Mouse (Mus musculus): ENCODE results near the gene Mrps10.
"Not testable (repeated sequence)": the region's sequence is repeated elsewhere in the genome, so short reads cannot be mapped to it uniquely, and the experiment has no call there.

The Mrps10 gene

DNA sequence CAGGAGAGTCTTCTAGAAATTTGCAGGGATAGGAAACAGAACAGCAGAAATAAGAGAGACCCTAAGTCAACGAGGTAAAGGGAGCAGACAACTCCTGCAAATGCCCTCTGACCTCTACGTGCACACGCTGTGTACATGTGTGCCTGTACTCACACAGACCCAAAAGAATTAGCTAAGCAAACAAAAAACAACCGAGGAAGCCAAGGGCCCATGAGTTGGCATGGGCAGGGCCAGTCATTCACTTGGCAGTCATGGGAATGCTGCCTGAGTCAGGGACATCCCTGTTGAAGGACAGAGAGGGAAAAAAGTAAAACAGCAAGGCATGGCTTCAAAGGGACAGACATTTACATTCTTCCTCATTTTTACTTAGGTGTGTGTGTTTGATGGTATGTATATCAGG is 14.6 kb downstream of the Mrps10 start:
- DNase-seq (ENCODE audit: low spot score): no peak

- DNase-seq (ENCODE audit: low spot score): no peak
Observed at GRCm38 (mm10) chr17:47384064-47384463, 15.4 kb downstream of the Mrps10 start.

DNA sequence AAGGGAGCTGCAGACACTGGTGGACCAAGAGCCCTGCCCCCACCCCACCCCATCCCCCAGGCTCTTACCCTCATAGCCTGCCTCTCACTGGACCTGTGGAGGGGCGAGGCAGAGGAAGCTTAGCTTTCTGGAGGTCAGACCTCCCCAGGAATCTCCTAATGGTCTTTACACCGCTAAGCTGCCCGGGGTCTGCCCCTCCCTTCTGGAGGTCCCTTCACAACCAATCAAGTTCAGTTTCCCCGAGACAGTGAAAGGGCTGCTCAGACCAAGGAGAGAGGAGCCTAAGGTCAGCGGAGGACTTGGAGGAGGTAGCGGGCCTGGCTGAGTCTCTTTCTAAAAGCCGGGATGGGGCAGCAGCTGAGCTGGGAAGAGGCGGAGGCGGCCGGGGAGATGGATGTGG is 16.5 kb downstream of the Mrps10 start, which contains the start of gene Guca1b:
Gene Guca1b, plus strand, starts transcription at position 249 of the 400 bp plus-strand sequence.
- no peak for DNase-seq (ENCODE audit: low spot score)

DNA sequence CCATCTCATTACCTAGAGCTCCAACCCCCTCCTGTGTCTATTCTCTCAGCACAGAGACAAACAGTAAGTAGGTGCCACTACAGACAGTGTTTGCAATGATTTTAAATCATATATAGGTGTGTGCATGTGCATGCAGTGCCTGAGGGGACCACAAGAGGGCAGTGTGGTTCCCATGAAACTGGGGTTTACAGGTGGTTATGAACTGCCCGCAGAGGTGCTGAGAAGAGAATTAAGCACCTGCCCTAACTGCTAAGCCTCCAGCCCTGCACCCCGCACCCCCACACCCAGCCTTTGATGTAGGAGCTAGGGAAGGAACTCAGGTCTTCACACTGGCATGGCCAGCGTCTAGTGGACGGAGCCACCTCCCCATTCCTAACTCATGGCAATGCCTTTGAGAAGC is 18.0 kb downstream of the Mrps10 start:
- DNase-seq (ENCODE audit: low spot score): peak; percentile 60

DNA sequence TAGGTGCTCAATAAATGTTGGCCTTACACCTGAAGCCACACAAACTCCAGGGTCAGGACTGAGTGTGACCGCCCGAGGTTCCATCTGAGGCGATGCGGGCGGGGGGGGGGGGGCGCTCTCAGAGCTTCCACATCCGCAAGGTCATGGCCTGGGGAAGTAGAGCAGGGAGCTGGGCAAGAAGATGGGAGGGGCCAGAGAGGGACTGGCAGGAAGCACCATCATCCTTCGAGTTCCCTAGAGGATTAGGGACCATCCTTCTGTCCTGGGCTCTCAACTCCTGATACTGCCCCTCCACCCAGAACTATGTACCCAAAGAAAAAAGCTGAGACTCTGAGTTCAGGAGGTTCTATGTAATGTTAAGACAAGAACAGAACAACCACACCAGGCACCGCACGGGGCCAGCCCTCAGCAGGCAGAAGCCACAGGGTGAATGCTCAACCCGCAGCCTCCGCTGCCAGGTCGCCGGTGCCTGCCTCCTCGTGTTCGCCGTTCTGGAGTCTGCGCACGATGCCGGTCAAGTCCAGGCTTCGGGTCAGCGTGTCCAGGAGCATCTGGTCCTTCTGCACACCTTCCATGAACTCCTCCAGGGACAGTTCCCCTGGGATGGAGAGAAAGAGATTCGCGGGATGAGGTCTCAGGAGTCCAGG is 25.7 kb downstream of the Mrps10 start:
- DNase-seq (ENCODE audit: low spot score): peak; percentile 30

GRCm38 (mm10) chr17:47395376-47395913 is 26.8 kb downstream of the Mrps10 start:
- peak; percentile 56 for DNase-seq (ENCODE audit: low spot score)

- no peak for DNase-seq (ENCODE audit: low spot score)
Observed at GRCm38 (mm10) chr17:47399091-47399490, 30.4 kb downstream of the Mrps10 start.

DNA sequence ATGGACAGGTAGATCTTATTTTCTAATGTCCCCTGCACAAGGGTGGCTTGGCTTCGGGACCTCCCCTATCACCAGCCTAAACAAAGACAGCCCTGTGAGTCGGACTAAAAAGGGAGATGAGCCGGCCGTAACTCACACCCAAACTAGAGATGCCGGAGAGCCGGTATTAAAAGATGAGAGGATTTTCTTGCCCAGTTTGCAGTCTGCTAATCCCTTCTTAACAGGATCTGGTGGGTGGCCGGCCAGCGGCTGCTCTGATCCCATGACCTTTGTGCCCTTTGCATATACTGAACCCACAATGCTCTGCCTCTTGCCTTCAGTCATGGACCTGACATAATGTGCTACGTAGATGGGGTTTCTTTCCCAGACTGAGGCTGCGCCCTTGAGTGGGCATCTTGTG is 31.8 kb downstream of the Mrps10 start, which contains the start of gene Guca1a:
Gene Guca1a, minus strand, starts transcription at position 134 of the 400 bp plus-strand sequence.
- DNase-seq (ENCODE audit: low spot score): no peak

DNA sequence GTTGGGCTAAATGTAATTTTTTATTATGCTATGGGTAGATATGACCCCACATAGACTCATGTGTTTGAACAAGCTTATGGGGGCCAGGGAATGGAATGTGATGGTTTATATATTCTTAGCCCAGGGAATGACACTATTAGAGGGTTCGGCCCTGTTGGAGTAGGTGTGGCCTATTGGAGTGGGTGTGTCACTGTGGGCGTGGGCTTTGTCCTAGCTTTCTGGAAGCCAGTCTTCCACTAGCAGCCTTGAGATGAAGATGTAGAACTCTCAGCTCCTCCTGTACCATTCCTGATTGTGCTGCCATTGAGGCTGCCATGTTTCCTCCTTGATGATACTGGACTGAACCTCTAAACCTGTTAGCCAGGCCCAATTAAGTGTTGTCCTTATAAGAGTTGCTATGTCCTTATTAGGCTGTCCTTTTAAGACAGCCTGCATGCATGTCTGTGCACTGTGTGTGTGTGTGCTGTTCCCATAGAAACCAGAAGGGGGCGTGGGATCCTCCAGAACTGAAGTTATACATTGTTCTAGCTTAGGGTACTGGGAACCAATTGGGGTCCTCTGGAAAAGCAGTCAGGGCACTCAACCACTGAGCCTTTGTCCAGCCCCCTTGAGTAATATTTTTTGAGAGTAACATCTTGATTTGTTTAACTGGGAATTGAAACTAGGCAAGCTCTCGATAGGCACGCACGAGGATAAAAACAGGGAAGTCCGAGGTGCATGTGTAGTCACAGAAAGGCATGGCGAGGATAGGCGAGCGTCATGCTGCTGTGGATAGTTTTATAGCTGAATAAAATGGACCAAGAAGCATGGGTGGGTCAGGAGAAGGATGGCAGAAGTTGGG is 39.2 kb downstream of the Mrps10 start:
- no peak for DNase-seq (ENCODE audit: low spot score)

GRCm38 (mm10) chr17:47408558-47408898 is 39.8 kb downstream of the Mrps10 start:
- DNase-seq (ENCODE audit: low spot score): peak; percentile 73

DNA sequence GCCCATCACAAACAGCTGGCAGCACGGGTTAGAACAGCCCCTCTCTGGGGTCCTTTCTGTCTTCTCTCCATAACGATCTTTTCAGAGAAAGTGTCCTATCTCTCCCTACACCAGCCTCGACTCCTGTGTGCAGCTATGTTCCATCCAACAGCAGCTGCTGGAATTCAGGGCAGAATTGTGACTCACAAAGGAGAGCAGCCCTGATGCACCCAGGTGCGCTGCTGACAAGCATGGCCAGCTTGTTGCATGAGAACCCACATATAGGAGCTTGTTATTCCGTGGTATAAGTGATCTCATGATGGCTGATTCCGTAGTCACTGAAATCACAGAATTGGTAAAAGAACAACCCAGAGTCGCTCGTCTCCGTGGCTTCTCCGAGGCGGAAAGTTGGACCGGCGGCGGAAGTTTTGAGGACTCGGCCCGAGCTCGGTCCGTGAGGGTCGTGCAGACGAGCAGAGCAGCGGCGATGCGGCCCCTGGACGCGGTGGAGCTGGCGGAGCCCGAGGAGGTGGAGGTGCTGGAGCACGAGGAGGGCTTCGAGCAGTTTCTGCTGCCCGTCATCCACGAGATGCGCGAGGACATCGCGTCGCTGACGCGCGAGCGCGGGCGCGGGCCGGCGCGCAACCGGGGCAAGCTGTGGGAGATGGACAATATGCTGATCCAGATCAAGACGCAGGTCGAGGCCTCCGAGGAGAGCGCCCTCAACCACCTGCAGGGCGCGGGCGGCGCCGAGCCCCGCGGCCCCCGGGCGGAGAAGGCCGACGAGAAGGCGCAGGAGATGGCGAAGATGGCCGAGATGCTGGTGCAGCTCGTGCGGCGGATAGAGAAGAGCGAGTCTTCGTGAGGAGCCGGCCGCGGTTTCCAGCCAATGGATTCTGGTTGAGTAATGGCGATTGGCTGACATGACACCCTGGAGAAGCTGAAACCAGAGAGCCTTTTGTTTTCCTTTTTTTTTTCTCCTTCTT is 41.5 kb downstream of the Mrps10 start:
- peak; percentile 19 for DNase-seq (ENCODE audit: low spot score)

DNA sequence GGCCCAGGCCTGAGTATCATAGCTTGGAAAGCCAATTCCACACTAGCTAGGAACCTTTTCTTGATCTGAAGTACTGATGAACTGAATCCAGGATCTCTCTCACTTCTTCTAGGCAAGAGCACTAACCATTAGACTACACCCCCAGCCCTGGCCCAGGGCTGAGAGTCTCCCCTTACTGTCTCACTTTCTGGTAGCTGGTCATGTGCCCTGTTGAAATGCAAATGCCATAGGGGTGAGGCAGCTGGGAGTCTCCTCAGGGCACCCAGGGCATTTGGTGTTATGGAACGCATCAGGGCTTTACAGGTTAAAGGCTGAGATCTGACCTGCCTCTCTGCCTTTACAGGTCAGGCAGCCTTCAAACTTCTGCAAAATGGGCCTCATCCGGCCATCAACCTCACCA is 51.5 kb downstream of the Mrps10 start:
- DNase-seq (ENCODE audit: low spot score): no peak

- DNase-seq (ENCODE audit: low spot score): no peak
Observed at GRCm38 (mm10) chr17:47421566-47421965, 52.9 kb downstream of the Mrps10 start.

DNA sequence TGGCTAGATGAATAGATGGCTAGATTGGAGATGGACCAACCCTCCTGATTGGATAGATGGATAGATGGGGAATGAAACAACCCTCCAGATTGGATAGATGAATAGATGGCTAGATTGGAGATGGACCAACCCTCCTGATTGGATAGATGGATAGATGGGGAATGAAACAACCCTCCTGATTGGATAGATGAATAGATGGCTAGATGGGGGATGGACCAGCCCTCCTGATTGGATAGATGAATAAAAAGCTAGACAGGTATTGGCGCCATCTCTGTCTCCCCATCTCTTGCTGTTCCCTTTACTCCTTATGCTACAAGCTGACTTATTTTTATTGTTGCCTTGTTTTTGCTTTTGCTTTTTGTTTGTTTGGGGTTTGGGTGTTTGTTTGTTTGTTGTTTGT is 53.9 kb downstream of the Mrps10 start:
- DNase-seq (ENCODE audit: low spot score): not testable (repeated sequence)

DNA sequence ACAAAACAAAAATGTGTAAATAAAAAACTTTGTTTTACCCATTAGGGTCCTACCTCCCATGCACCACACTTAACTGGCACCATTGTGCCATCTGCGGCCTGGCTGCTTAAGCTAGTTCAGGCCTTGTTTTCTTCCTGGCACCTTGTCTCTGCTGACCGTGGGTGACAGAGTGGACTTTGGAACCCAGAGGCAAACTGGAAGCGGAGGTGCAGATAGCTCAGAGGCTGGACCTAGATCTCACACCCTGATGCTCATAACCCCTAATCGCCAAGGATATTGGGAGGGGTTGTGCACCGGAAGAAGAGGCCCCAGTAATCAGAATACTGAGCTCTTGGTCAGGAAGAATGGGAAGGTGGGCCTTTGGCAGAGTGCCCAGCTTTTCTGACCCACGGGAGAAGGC is 55.5 kb downstream of the Mrps10 start:
- no peak for DNase-seq (ENCODE audit: low spot score)

DNA sequence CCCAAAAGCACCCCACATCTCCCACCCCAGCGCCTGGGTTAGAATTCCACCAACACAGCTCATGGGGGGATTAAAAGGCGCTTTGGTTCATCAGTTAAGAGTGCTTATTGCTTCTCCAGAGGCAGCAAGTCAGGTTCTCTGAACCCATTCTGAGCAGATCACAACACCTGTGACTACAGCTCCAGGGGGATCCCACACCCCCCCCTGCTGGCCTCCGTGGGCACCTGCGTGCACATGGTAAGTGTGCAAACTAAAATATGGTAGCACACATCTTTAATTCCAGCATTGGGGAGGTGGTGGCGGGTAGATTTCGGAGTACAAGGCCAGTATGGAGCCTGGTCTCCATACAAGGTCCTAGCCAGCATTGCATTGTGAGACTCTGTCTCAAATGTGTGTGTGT is 58.6 kb downstream of the Mrps10 start:
- DNase-seq (ENCODE audit: low spot score): no peak

GRCm38 (mm10) chr17:47428831-47429304 is 60.2 kb downstream of the Mrps10 start:
- DNase-seq (ENCODE audit: low spot score): no peak

- no peak for DNase-seq (ENCODE audit: low spot score)
Observed at GRCm38 (mm10) chr17:47430815-47431214, 62.1 kb downstream of the Mrps10 start.

Data from urinary bladder, postnatal 25 days (tissue).